Mouse (Mus musculus): ENCODE data around the gene Fsip1. TPM values are rescaled to one million over a fixed set of nuclear protein-coding genes. Genes with fewer than 3 reads are reported as not detected.

Fsip1 gene
- polyA plus RNA-seq, 1 experiment, result 0.50 TPM

DNA sequence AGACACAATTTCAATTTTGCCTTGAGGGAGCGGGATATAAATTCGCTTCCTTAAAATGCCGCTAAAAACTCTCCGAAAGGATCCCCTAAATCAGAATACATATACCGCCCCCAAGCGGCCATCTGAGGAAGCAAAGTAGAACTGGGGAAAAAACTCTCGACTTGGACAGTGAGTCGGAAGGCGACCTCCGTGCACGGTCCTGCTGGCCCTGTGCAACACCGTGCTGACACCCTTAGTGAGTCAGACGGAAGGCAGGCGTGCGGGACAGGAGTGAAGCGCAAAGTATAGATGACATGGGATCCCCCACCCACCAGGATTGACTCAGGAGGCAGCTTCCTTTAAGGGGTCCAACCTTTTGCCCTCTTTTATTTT is 145.7 kb downstream of the Fsip1 start:
- DNase-seq (ENCODE audit: extremely low spot score in 1 of 2, low spot score in 1 of 2), result peak; percentile 58 to 95

DNA sequence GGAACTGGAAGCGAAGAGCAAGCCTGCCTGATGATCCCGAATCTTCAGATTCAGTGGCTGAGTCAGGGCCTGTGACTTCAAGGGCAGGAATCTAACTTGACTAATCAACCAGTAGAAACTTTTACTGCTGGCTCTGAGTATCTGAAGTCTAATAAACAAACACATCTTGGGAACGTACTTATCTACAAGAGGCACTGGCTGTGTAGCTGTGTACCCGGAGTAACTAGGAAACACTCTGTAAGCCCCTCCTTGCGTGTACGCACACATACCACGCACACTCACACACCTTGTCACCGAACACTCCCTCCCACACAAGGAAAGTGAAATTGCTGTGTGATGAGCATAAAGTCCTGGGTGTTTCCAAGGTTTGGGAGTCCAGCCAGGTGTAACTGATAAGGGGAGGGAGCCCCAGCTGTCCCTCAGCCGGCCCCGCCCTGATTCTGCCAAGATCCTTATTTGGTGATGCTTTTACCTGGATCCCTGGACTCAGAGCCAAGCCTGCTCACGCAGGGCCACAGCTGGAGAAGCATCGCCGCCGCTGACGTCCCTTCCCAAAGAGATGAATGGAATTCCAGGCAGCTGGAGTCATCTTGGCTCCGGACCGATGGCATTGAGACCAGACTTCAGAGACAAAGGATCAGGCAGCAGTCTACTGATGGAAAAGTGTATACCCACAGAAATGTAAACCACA is 146.4 kb downstream of the Fsip1 start:
- DNase-seq (ENCODE audit: extremely low spot score in 1 of 2, low spot score in 1 of 2), result no peak

DNA sequence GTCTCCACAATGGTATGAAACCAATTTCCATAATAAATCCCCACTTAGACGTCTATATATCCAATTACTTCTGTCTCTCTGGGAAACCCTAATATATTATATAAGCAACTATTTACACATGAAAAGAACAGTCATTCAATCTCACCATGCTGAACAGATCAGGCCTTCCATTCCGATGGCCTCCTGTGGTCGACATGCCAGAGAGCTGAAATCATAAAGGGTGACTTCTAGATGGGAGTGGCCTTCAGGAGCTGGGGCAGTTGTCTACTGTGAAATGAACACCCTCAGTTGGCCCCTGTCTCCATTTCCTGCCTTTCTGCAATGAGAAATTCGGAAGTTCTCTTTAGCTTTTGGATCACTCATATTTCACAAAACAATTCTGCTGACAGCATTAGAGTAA is 154.6 kb downstream of the Fsip1 start:
- DNase-seq (ENCODE audit: extremely low spot score in 1 of 2, low spot score in 1 of 2), result no peak

DNA sequence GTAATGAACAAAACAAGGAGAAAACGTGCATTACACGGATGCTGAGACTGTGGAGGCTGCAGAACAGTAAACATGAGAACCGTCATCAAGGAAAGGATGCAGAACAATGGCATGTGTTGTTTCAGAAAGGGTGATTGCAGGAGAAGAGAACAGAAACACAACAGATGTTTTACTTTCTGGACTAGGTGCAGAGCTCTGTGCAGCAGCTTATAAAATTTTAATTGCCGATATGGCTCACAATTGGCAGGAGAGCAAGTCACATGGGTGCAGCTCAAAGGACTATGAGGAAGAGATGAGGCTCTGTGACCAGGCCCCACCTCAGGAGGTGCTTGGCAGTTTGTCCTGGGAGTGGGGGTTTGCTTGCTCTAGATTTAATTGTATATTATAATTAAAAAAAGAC is 157.7 kb downstream of the Fsip1 start:
- no peak for DNase-seq (ENCODE audit: extremely low spot score in 1 of 2, low spot score in 1 of 2)

DNA sequence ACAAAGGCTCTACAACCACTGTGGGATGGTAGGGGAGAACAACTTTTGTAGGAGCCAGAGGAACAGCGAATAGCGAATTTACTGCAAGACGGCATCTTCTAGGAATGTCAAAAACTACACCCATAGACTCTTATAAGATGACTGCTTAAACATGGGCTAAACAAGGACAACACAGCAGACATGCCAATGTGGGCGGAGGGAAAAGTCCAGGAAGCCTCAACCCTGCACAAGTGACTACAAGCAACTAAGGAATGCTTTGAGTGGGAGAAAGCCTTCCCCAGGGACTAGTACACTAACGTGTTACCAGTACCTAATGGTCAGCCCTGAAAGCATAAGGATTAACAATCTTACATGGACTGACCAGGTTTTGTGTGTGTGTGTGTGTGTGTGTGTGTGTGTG is 165.5 kb downstream of the Fsip1 start:
- no peak for DNase-seq (ENCODE audit: extremely low spot score in 1 of 2, low spot score in 1 of 2)

DNA sequence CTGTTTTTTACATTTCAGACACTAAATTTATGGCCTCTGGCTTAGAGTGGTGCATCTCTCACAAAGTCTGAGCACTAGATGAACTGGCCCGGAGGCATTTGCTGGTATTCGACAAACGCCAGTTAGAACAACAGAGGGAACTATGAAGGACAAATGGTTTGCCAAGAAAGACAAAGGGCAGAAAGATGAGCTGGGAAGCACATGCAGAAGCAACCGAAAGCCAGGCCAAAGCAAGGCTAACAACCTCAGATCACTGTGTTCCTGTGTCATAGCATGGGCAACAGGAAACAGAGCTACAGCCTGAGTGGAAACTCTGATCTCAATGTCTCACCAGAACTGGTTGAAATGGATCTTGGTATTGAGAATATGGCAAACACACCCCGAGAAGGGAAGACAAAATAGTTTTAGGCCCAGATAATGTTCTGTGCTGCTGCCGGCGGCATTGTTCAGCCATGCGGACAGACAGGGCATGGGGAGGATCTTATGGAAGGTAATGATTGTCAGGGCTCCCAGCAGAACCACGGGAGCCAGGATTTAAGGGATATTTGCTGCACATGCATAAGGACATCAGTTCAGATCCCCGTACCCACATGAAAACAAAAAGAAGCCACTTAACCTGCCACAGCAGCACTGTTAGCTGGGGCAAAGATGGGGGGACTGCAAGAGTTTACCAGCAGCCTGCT is 169.6 kb downstream of the Fsip1 start:
- DNase-seq (ENCODE audit: extremely low spot score in 1 of 2, low spot score in 1 of 2), result no peak

DNA sequence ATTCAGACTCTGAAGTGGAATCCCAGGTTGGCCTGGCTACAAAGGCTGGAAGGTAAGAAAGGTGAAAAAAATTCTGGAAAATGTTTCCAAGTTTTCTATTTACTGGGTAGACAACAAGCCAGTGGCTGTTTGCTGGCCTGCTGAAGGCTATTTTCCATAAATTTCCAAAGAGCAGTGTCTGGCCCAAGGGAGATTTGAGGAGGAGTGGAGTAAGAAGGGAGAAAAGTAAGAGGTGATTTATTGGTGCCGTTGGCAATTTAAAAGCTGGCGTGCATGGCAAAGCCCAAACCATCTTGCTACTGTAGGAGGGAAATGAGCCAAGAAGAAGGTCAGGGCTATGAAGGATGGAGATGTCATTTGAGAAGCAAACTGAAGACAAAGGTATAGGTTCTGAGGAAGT is 171.1 kb downstream of the Fsip1 start:
- DNase-seq (ENCODE audit: extremely low spot score in 1 of 2, low spot score in 1 of 2), result no peak

DNA sequence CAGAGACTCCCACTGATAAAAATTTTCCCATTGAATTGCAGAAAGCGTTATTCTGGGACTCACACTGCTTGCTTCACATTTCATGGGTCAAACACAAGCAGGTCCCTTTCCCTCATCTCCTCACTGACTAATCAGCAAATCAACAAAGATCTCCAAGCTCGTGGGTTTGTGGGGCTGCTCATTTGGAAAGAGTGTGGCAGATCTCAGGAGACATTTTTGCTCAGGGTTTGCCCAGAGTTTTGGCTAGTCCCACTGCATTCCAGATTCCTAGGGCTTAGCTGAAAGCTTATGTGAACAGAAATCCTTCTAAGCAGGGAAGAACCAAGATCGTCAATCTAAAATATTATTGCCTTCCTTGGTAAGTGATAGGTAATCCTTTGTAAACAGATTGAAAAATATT is 172.1 kb downstream of the Fsip1 start:
- DNase-seq (ENCODE audit: extremely low spot score in 1 of 2, low spot score in 1 of 2), result no peak

DNA sequence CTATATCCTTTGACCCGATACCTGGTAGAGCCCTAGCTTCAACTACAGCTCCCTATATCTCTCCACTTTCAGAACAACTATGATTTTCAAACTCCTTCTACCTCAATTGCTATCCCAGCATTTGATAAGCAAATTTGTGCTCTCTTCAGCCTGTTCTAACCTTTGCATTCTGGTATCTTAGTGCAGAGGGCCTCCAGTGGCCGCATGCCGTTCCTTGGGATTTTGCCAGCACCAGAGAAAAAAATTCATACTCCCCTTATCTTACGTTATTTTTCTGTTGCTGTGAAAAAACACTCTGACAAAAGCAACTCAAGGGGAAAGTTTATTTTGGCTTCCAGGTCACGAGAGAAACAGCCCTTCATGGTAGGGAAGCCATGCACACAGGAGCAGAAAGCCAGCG is 173.1 kb downstream of the Fsip1 start:
- DNase-seq (ENCODE audit: extremely low spot score in 1 of 2, low spot score in 1 of 2), result no peak

DNA sequence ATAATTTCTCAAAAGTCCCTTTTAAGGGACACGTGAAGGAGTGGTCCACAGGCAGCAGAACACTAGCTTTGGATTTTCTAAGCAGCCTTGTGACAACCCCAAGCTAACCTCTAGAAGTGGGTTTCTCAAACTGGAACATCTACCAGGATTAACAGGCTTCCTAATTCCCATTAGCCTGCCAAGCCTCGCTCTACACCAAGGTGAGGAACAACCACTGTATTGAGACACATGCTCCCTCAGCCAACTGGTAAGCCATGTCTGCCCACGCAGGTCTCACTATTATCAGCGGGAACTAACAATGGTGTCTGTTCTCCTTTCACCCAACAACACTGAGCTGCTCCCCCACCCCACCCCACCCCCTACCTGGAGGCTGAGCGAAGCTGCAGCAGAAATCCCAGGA is 175.2 kb downstream of the Fsip1 start:
- no peak for DNase-seq (ENCODE audit: extremely low spot score in 1 of 2, low spot score in 1 of 2)

Other genes with a start within 250 kb of the Fsip1 start
- gene Thbs1, start 145.1 kb downstream of the Fsip1 start, polyA plus RNA-seq (2012; rRNA removed), result 0.71 and 1.1 TPM in 2 replicates
- gene Gpr176, start 116.5 kb upstream of the Fsip1 start, polyA plus RNA-seq (2012; rRNA removed), result 3.7 and 4.7 TPM in 2 replicates
- gene Eif2ak4, start 131.7 kb upstream of the Fsip1 start, polyA plus RNA-seq (2012; rRNA removed), result 19.1 and 22.0 TPM in 2 replicates
- 232 and 234 TPM in 2 replicates for gene Srp14, start 222.7 kb upstream of the Fsip1 start, polyA plus RNA-seq (2012; rRNA removed)

All from frontal cortex, adult 2 months (tissue).